Mouse (Mus musculus): ENCODE data around the gene Nsun4. TPM values are rescaled to one million over a fixed set of nuclear protein-coding genes. Genes with fewer than 3 reads are reported as not detected.

Nsun4 gene
- polyA plus RNA-seq (2017; shearing (Covaris generic)) = 49.8 TPM

GRCm38 (mm10) chr4:116053399-116053961 lies at the start of gene Nsun4:
TSS of gene Nsun4 (minus strand) at chr4:116053876.

GRCm38 (mm10) chr4:116074861-116075620 lies 21.4 kb upstream of the Nsun4 start, which contains the start of the genes Uqcrh and Lrrc41:
TSS of gene Uqcrh (minus strand) at chr4:116075071.
TSS of gene Lrrc41 (plus strand) at chr4:116075269.

GRCm38 (mm10) chr4:116017902-116018746 lies 35.6 kb downstream of the Nsun4 start, which contains the start of gene Faah:
TSS of gene Faah (minus strand) at chr4:116017926.

Other genes starting within 250 kb of the Nsun4 start
- gene Mob3c, start 225.8 kb downstream of the Nsun4 start, polyA plus RNA-seq (2017; shearing (Covaris generic)) = 18.7 TPM
- 40.9 TPM for gene Mknk1, start 214.7 kb downstream of the Nsun4 start, polyA plus RNA-seq (2017; shearing (Covaris generic))
- not detected for gene Kncn, start 169.5 kb downstream of the Nsun4 start, polyA plus RNA-seq (2017; shearing (Covaris generic))
- gene 6430628N08Rik, start 163.2 kb downstream of the Nsun4 start, polyA plus RNA-seq (2017; shearing (Covaris generic)) = not detected
- not detected for gene Dmbx1, start 114.0 kb downstream of the Nsun4 start, polyA plus RNA-seq (2017; shearing (Covaris generic))
- 244 TPM for gene Faah, start 36.0 kb downstream of the Nsun4 start, polyA plus RNA-seq (2017; shearing (Covaris generic))
- 444 TPM for gene Uqcrh, start 21.2 kb upstream of the Nsun4 start, polyA plus RNA-seq (2017; shearing (Covaris generic))
- 38.1 TPM for gene Lrrc41, start 21.4 kb upstream of the Nsun4 start, polyA plus RNA-seq (2017; shearing (Covaris generic))
- gene Rad54l, start 69.8 kb upstream of the Nsun4 start, polyA plus RNA-seq (2017; shearing (Covaris generic)) = 1.4 TPM
- gene Pomgnt1, start 70.0 kb upstream of the Nsun4 start, polyA plus RNA-seq (2017; shearing (Covaris generic)) = 19.6 TPM
- gene Lurap1, start 97.5 kb upstream of the Nsun4 start, polyA plus RNA-seq (2017; shearing (Covaris generic)) = not detected
- not detected for gene Tspan1, start 113.7 kb upstream of the Nsun4 start, polyA plus RNA-seq (2017; shearing (Covaris generic))
- not detected for gene 1700042G07Rik, start 119.5 kb upstream of the Nsun4 start, polyA plus RNA-seq (2017; shearing (Covaris generic))
- not detected for gene Gm49337, start 119.5 kb upstream of the Nsun4 start, polyA plus RNA-seq (2017; shearing (Covaris generic))
- gene Pik3r3, start 167.7 kb upstream of the Nsun4 start, polyA plus RNA-seq (2017; shearing (Covaris generic)) = 0.97 TPM